Mouse (Mus musculus) hindbrain, postnatal 0 days (tissue): ENCODE measurements around the gene Fam83b. TPM values are rescaled to one million over a fixed set of nuclear protein-coding genes. Genes with fewer than 3 reads are reported as not detected.
A peak's percentile ranks its signal among the peaks of the same experiment; 100 is the strongest.

ENCODE experiments used
- ATAC-seq: fragments of 200-750 bp; cut with Nextera tagmentation; 2 replicates; pipeline ENCODE4 v1.8.0; 2017; ENCODE audit warnings: mild to moderate bottlenecking, moderate TSS enrichment, moderate library complexity
- DNase-seq: peaks from one replicate; pipeline ENCODE4 v3.0.0-alpha.2; 2015; ENCODE audit warnings: low spot score
- H3K27ac ChIP-seq: fragments of 300-500 bp; sonication (generic); 2 replicates; pipeline ENCODE4 v1.5.1; 2014; ENCODE audit warnings: mild to moderate bottlenecking
- H3K27me3 ChIP-seq: fragments of 300-500 bp; sonication (generic); 2 replicates; pipeline ENCODE4 v1.6.1; 2014; ENCODE audit warnings: low read length, mixed read lengths; ENCODE audit not compliant: insufficient read depth
- H3K36me3 ChIP-seq: fragments of 300-500 bp; sonication (generic); 2 replicates; pipeline ENCODE4 v1.6.1; 2014; ENCODE audit warnings: low read length, mixed read lengths; ENCODE audit not compliant: insufficient read depth
- H3K4me1 ChIP-seq: fragments of 300-500 bp; sonication (generic); 2 replicates; pipeline ENCODE4 v1.6.1; 2014; ENCODE audit warnings: antibody characterized with exemption, low read length, mixed read lengths; ENCODE audit not compliant: insufficient read depth
- H3K4me2 ChIP-seq: fragments of 300-500 bp; sonication (generic); 2 replicates; pipeline ENCODE4 v1.6.1; 2014; ENCODE audit warnings: low read depth, mild to moderate bottlenecking, low read length, moderate library complexity, mixed read lengths
- H3K4me3 ChIP-seq: fragments of 300-500 bp; sonication (generic); 2 replicates; pipeline ENCODE4 v1.5.1; 2014; ENCODE audit warnings: low read length
- H3K9ac ChIP-seq: fragments of 300-500 bp; sonication (generic); replicated peaks from 2 replicates; pipeline ENCODE4 v1.6.1; 2014; ENCODE audit warnings: mild to moderate bottlenecking, low read length, moderate library complexity, mixed read lengths
- H3K9me3 ChIP-seq: fragments of 300-500 bp; sonication (generic); 2 replicates; pipeline ENCODE4 v1.6.1; 2016; ENCODE audit warnings: low read length, mixed read lengths
- CTCF ChIP-seq: IDR thresholded peaks from 2 replicates; pipeline ENCODE4 v1.5.1; 2016; ENCODE audit warnings: antibody characterized with exemption, control low read depth, low read depth
- WGBS: fragments of 180-500 bp; shearing (Covaris S2); extraction: QIAGEN DNeasy Blood & Tissue Kit; methylation state at CpG from one replicate; pipeline ENCODE4 v1.1.7; 2014; 5-methylcytosine and 5-hydroxymethylcytosine counted together
- polyA plus RNA-seq: library from polyadenylated mRNA; unstranded; fragments of >200 nt; fragmentation: Nextera tagmentation; extraction: Ambion mirVana; gene quantifications from 2 replicates; pipeline ENCODE4 v1.2.1, GENCODE M21; 2015
- total RNA-seq: library from RNA; depleted of rRNA; stranded (reverse); fragments of >200 nt; gene quantifications from 2 replicates; pipeline ENCODE4 v1.2.3, GENCODE M21; 2014

Gene Fam83b
- total and polyA plus RNA-seq, 2 experiments from 2014 or later: 0.09 TPM; not detected in 1

DNA sequence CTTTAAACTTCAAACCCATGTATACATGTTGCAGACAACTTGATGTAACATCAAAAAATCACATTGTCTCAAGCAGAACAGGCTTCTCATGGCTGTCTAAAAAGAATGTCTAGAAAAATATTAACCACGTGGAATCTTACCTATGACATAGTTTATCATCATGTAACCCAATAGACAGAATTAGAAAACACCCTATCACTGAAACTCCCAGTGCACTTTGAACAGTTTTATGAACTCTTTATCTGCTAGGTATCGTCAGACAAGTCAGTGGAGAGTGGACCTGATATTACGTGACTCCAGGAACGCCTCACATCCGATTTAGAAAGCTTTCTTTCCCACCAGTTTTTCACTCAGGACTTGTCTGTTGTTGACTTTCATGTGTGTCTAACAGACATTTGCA, 15.1 kb upstream of the Fam83b start:
- no peak overlapping the region for H3K4me2 ChIP-seq

DNA sequence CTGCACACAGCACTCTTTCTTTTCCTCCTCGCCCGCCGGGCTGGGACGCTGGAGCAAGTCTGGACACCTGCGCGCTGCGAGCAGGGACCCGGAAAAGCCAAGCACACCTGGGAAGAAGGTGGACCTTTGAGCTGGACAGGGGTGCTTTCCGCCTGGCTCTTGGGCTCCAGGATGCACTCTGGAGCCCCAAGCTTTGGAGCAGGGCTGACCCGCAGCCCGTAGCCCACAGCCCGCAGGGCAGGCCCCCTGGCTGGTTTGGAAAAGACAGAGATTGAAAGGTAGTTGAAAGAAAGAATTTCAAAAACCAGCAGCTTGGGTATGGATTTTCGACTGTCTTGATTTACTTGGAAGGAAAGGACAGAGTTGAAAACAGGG, 352 bp upstream of the Fam83b start:
- TF ChIP-seq CTCF: no peak
- Histone ChIP-seq H3K36me3 (no peaks in the 10 kb centered on the region), H3K4me1 (peaks cover 3% of the 10 kb centered on the region; the same call in 1 of the 2 replicates), H3K27me3 (no peaks in the 10 kb centered on the region; the same call in 1 of the 2 replicates), H3K9me3 (no peaks in the 10 kb centered on the region), H3K9ac (peak overlapping the region; percentile 48), H3K4me3 (peak overlapping the region; percentile 52), H3K4me2 (peak overlapping the region; percentile 99), H3K27ac (no peak overlapping the region)
- DNase-seq (peak; percentile 11), ATAC-seq (no peak)
- WGBS: 2% methylated on average over 13 of the region's 13 CpGs

More for the DNA sequence above, 15.1 kb upstream of the Fam83b start:
- DNase-seq (no peak), ATAC-seq (no peak)
- Histone ChIP-seq H3K4me3 (no peak overlapping the region), H3K27me3 (no peaks in the 10 kb centered on the region), H3K9ac (no peak overlapping the region), H3K9me3 (no peaks in the 10 kb centered on the region), H3K27ac (no peak overlapping the region), H3K36me3 (no peaks in the 10 kb centered on the region), H3K4me1 (no peaks in the 10 kb centered on the region)
- TF ChIP-seq CTCF: no peak
- WGBS: 88% methylated on average over 5 of the region's 5 CpGs

DNA sequence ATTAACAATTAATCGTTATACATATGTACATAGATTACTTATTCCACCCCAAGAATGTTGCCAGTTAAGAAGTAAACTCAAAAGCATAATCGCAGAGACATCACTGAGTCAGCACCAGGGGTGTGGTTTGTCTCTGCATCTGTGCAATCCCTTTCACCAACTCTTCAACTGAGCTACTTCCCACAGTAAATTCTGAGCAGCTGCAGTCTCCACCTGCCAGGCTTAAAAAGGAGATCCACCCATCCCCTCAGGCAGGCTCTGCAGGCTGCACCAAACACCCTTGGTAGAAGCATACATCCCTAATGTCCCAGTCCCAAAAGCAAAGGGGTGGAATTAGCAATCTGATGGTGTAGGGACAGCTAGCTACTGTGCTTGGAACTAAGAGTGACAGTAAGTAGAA, 1.3 kb downstream of the Fam83b start:
- Histone ChIP-seq H3K9ac (no peak overlapping the region), H3K36me3 (no peaks in the 10 kb centered on the region), H3K27ac (no peak overlapping the region), H3K4me1 (peaks cover 3% of the 10 kb centered on the region; the same call in 1 of the 2 replicates), H3K4me2 (no peak overlapping the region), H3K9me3 (no peaks in the 10 kb centered on the region), H3K27me3 (no peaks in the 10 kb centered on the region; the same call in 1 of the 2 replicates), H3K4me3 (no peak overlapping the region)
- WGBS: 84% methylated on average over 2 of the region's 2 CpGs
- ATAC-seq: no peak
- DNase-seq: no peak
- TF ChIP-seq CTCF: no peak

DNA sequence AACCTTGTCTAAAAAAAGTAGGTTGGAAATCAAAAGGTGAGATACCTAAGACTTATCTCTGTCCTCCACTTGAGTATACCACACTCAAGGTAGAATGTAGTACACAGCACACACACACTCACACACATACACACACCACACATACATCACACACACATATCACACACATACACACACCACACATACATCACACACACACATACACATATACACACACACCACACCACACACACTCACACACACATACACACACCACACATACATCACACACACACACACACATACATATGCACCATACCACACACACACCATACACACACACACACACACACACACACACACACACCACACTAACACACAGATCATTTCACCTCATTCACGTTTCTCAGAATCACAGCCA, 2.8 kb downstream of the Fam83b start:
- Histone ChIP-seq H3K9ac (no peak overlapping the region), H3K4me1 (peaks cover 3% of the 10 kb centered on the region; the same call in 1 of the 2 replicates), H3K36me3 (no peaks in the 10 kb centered on the region), H3K27me3 (no peaks in the 10 kb centered on the region; the same call in 1 of the 2 replicates), H3K9me3 (no peaks in the 10 kb centered on the region), H3K4me3 (no peak overlapping the region), H3K4me2 (no peak overlapping the region), H3K27ac (no peak overlapping the region)
- WGBS: 83% methylated on average over 1 of the region's 1 CpGs
- DNase-seq (no peak), ATAC-seq (peak; percentile 55; the same call in 1 of the 2 replicates)
- TF ChIP-seq CTCF: no peak

DNA sequence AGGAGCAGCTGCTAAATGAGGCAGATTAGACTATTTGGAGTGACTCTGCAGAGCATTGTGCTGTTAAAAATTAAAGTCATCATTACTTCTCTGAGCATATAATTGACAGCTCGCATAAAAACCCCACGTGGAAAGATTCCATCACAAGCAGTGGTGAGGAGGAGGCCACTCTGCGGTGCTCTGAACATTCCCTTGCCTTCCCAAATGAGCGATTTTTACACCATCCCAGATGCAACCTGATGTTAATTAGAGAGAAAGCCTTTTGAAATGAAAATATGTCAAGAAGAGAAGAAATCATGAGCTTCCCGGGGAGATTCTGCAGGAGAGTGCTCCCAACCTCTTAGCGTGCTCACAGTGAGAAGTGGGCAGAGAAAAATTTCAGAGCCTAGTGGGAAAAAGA, 4.1 kb downstream of the Fam83b start:
- TF ChIP-seq CTCF: no peak
- H3K27me3 ChIP-seq: no peaks in the 10 kb centered on the region; the same call in 1 of the 2 replicates
- H3K9ac ChIP-seq: no peak overlapping the region
- H3K9me3 ChIP-seq: no peaks in the 10 kb centered on the region
- no peaks in the 10 kb centered on the region for H3K36me3 ChIP-seq
- H3K4me2 ChIP-seq: no peak overlapping the region
- peak; percentile 6 for DNase-seq
- no peak overlapping the region for H3K4me3 ChIP-seq
- H3K4me1 ChIP-seq: peaks cover 3% of the 10 kb centered on the region; the same call in 1 of the 2 replicates
- no peak for ATAC-seq
- WGBS: 42% methylated on average over 6 of the region's 6 CpGs
- no peak overlapping the region for H3K27ac ChIP-seq

DNA sequence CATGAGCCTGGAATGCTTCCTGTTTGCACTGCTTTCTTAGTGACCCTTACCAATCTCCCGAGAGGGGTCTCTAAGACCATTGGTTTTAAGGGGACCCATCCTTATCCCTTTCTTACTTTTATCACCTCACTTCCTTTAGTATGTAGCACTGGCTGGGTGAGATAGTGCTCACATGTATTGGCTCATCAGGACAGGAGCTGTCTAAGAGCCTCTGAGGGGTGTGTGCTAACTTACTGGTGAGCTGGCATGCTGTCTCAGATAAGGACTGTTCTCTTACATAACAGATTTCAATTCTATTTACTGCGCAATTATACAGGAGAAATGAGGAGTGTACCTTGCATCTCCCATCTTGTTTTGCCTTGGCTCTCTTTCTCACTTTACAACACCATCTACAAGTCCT, 7.7 kb downstream of the Fam83b start:
- WGBS: 94% methylated on average over 2 of the region's 2 CpGs
- no peak for ATAC-seq
- Histone ChIP-seq H3K27ac (no peak overlapping the region), H3K4me2 (no peak overlapping the region), H3K27me3 (no peaks in the 10 kb centered on the region), H3K9me3 (no peaks in the 10 kb centered on the region), H3K4me1 (no peaks in the 10 kb centered on the region), H3K4me3 (no peak overlapping the region), H3K9ac (no peak overlapping the region), H3K36me3 (no peaks in the 10 kb centered on the region)
- DNase-seq: no peak
- TF ChIP-seq CTCF: no peak

DNA sequence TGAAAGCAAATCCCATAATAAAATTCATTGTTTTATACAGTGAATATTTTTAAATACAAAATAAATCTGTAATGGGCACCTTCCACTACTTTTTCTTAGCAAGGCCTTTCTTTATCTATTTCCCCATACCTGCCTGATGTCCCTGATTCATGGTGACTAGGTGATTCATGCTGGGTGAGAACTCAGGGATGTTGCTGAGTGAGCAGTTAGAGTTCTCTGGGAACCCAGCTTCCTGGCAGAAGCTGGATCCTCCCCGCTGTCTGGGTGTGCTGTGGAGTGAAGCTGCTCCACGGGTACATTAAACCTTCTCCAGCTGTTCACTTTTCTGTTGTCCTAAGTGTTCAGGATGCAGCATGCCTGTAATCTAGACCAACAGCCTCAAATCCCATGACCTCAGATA, 13.2 kb downstream of the Fam83b start:
- ATAC-seq: no peak
- no peak for TF ChIP-seq CTCF
- WGBS: 40% methylated on average over 2 of the region's 2 CpGs

More for the DNA sequence above, 13.2 kb downstream of the Fam83b start:
- Histone ChIP-seq H3K9me3 (no peaks in the 10 kb centered on the region), H3K27ac (no peak overlapping the region), H3K4me3 (no peak overlapping the region), H3K36me3 (no peaks in the 10 kb centered on the region), H3K9ac (no peak overlapping the region), H3K27me3 (no peaks in the 10 kb centered on the region), H3K4me2 (no peak overlapping the region), H3K4me1 (no peaks in the 10 kb centered on the region)
- no peak for DNase-seq
